Mouse (Mus musculus) mesoderm, embryonic 11.5 days (tissue): ENCODE data around the gene Med24.
A peak's percentile ranks its signal among the peaks of the same experiment; 100 is the strongest.
"Not testable (repeated sequence)": the region's sequence is repeated elsewhere in the genome, so short reads cannot be mapped to it uniquely, and the experiment has no call there.

Experiments used
- DNase-seq: peaks from one replicate; pipeline ENCODE4 v3.0.0-alpha.2; 2012; ENCODE audit warnings: low read depth, low spot score

Gene Med24

GRCm38 (mm10) chr11:98693201-98693600, 36.0 kb downstream of the Med24 start:
- DNase-seq = no peak

GRCm38 (mm10) chr11:98688009-98688408, 41.2 kb downstream of the Med24 start:
- no peak for DNase-seq

GRCm38 (mm10) chr11:98686976-98687375, 42.3 kb downstream of the Med24 start:
- no peak for DNase-seq

GRCm38 (mm10) chr11:98685642-98686041, 43.6 kb downstream of the Med24 start:
- DNase-seq = no peak

GRCm38 (mm10) chr11:98682811-98683210, 46.4 kb downstream of the Med24 start:
- no peak for DNase-seq

- peak; percentile 98 for DNase-seq
Observed at GRCm38 (mm10) chr11:98681786-98682745, 47.2 kb downstream of the Med24 start, which contains the start of gene Psmd3. Gene Psmd3, plus strand, starts transcription at chr11:98682554.

GRCm38 (mm10) chr11:98681186-98681585, 48.0 kb downstream of the Med24 start:
- DNase-seq = no peak

- not testable (repeated sequence) for DNase-seq
Observed at GRCm38 (mm10) chr11:98680595-98680994, 48.6 kb downstream of the Med24 start.

- no peak for DNase-seq
Observed at GRCm38 (mm10) chr11:98680023-98680422, 49.2 kb downstream of the Med24 start.

GRCm38 (mm10) chr11:98675829-98676363, 53.3 kb downstream of the Med24 start:
- no peak for DNase-seq

GRCm38 (mm10) chr11:98673136-98673535, 56.1 kb downstream of the Med24 start:
- peak; percentile 66 for DNase-seq

- no peak for DNase-seq
Observed at GRCm38 (mm10) chr11:98672482-98672881, 56.8 kb downstream of the Med24 start.

- no peak for DNase-seq
Observed at GRCm38 (mm10) chr11:98671857-98672256, 57.4 kb downstream of the Med24 start.

GRCm38 (mm10) chr11:98671284-98671815, 57.9 kb downstream of the Med24 start:
- DNase-seq = no peak

GRCm38 (mm10) chr11:98668984-98669383, 60.3 kb downstream of the Med24 start:
- no peak for DNase-seq

GRCm38 (mm10) chr11:98664091-98664490, 65.1 kb downstream of the Med24 start, which contains the start of gene Gsdma:
Gene Gsdma, plus strand, starts transcription at chr11:98664351.
- no peak for DNase-seq

GRCm38 (mm10) chr11:98660517-98660916, 68.7 kb downstream of the Med24 start:
- peak; percentile 75 for DNase-seq

- DNase-seq = peak; percentile 58
Observed at GRCm38 (mm10) chr11:98655076-98655475, 74.2 kb downstream of the Med24 start.
